Mouse (Mus musculus) cerebral cortex, adult 2 months (tissue): ENCODE results near the gene Rbms2.

Source experiments
- WGBS: fragments of 180-500 bp; shearing (Covaris S2); methylation state at CpG from one replicate; pipeline ENCODE4 v1.1.7; 2018; 5-methylcytosine and 5-hydroxymethylcytosine counted together

Gene Rbms2

DNA sequence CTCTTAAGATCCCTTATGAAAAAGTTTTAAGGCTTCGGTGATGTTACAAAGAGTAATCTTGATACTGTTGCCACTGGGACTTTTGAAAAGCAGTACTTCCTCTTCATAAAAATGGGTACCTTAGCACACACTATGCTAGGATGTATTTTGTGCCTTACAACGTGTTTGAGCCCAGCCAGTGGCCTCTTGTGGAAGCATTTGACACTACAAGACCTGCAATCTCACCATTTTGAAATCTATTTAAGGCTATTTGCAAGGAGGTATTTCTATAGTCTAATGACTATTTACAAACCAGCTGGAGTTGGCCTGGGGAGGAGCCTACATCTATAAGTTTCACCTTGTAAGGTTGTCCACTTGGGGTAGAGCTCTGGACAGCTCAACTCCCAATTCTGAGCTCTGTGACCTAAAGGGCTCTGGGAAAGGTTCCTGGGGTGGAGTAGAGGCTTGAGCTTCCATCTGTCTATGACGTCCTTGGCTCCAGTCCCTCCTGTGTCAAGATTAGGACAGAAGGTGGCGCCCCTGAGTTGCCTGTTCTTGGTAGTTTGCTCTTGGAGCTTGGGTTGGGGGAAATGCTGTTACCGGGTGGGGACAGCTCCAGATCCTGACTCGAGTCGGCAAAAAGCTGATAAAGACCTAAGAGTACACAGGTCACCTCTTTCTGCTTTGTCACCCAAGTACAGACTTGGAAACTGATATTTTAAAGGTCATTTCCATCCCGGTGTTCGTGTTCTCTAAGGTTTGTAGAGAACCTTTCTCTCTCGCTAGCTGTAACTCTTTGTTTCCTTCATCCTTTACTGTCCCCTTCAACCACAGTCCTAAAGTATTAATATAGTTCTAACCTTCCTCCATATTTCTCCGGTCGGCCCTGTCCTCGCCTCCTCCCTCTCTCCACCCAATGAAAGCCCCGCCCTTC, 89.2 kb downstream of the Rbms2 start:
- 3% methylated on average over 14 of the region's 14 CpGs for whole genome bisulfite sequencing

DNA sequence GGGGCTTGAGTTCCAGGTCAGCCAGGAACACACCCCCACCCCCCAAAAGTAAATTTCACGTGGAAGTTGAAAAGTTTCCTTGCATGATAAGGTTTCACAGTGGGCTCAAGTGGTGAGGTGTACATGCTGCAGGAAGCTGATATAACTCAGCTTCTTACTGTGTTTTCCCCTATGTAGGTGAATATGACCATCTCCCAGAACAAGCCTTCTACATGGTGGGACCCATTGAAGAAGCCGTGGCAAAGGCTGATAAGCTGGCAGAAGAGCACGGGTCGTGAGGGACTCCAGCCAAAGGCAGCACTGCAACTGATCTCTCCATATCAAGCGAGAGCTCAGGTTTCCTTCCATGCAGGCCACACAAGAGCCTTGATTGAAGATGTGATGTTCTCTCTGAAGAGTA, 90.3 kb downstream of the Rbms2 start:
- WGBS = 48% methylated on average over 5 of the region's 5 CpGs

DNA sequence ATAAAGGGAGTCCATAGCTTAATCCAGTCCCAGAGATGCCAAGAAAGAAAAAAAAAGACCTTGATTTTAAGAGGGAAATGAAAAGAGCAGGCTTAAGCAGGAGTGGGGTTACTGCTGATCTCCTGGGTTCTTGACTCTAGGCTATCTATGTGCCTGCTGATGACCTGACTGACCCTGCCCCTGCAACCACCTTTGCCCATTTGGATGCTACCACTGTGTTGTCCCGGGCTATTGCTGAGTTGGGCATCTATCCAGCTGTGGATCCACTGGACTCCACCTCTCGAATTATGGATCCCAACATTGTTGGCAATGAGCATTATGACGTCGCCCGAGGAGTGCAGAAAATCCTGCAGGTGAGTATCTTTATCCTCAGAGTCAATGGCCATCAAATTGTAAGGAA, 91.9 kb downstream of the Rbms2 start:
- WGBS = 75% methylated on average over 5 of the region's 5 CpGs

DNA sequence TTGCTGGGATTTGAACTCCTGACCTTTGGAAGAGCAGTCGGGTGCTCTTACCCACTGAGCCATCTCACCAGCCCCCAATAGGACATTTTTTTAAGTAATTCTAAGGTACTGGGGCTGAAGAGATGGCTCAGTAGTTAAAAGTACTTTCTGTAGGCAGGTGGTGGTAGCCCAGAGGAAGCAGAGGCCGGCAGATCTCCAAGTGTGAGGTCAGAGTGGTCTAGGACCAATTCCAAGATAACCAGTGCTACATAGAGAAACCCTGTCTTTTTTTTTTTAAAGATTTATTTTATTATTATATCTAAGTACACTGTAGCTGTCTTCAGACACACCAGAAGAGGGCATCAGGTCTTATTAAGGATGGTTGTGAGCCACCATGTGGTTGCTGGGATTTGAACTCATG, 92.9 kb downstream of the Rbms2 start:
- 65% methylated on average over 2 of the region's 2 CpGs for WGBS

DNA sequence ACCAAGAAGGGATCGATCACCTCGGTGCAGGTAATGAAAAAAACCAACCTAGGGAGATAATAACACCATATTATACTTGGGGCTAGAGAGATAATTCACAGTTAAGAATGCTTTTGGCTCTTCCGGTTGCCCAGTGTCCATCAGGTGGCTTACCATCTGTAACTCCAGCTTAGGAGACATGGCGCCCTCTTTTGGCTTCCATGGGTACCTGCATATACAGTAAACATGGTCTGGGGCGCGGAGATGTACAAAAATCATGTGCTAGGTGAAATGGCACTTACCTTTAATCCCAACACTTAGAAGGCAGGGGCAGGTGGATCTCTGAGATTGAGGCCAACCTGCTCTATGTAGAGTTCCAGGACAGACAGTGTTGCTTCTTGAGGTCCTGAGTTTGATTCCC, 93.7 kb downstream of the Rbms2 start:
- 63% methylated on average over 6 of the region's 6 CpGs for WGBS

DNA sequence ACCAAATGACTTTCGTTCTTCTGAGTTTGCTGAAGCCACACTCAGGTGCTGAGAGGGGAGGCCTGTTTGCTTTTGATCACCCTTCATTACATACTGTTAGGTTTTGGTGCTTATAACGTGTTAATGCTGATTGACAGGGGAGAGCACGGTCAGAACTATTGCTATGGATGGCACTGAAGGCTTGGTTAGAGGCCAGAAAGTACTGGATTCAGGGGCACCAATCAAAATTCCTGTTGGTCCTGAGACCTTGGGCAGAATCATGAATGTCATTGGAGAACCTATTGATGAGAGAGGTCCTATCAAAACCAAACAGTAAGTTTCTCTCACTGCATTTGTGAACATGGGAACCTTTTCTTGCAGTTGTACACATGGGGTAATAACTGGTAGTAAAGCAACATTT, 95.9 kb downstream of the Rbms2 start:
- WGBS = 2% methylated on average over 3 of the region's 3 CpGs

DNA sequence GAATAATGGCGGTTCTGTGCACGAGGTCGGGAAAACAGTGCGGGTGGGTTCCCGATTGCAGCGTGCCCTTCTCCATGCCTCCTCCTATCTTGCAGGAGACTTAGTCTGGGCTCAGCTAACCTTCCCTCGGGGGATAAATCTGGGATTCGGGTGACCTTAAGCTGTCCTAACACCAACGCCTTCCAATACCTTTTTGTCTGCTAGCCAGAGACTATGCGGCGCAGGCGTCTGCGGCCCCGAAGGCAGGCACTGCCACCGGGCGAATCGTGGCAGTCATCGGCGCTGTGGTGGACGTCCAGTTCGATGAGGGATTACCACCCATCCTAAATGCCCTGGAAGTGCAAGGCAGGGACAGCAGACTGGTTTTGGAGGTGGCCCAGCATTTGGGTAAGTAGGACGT, 96.4 kb downstream of the Rbms2 start:
- under 1% methylated on average over 22 of the region's 22 CpGs for WGBS

DNA sequence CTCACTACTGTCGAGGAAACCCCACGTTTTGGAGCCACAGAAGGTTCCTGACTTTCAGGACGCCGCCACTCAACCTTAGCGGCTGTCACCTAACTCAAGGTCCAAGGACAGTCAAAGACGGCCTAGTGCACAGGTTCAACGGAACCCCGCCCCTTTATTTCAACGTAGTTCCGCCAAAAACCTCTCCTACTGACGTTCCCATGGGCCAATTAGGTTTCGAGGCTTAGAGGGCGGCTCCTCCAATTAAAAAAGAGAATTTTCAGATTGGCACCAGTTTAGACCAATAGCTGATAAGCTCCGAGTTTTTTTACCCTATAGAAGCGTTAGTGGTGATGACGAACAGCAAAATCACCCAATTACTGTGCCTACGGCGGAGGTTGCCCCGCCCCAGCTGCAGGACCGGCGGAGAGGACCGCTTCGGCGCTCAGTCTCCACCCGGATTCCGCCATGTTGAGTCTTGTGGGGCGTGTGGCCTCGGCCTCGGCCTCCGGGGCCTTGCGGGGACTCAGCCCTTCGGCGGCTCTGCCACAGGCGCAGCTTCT, 97.1 kb downstream of the Rbms2 start, which contains the start of gene Atp5b:
Gene Atp5b (plus strand): TSS at position 394 of the 542 bp plus-strand sequence.
- WGBS = under 1% methylated on average over 34 of the region's 34 CpGs

DNA sequence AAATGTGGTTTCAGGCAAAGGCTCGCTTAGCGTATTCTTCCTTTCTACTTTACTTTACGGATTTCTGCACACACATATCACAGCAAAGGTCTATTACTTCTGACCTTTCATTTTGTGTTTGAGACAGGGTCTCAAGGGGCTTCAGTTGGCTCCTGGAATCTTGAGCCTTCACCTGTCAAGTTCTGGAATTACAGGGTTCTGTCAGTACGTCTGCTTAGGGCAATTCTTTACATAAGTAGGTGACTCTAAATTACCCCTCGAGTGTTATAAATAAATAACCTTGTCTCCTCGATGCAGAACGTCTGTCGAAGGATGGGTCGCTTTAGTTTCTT, 97.7 kb downstream of the Rbms2 start:
- WGBS = 5% methylated on average over 9 of the region's 9 CpGs

DNA sequence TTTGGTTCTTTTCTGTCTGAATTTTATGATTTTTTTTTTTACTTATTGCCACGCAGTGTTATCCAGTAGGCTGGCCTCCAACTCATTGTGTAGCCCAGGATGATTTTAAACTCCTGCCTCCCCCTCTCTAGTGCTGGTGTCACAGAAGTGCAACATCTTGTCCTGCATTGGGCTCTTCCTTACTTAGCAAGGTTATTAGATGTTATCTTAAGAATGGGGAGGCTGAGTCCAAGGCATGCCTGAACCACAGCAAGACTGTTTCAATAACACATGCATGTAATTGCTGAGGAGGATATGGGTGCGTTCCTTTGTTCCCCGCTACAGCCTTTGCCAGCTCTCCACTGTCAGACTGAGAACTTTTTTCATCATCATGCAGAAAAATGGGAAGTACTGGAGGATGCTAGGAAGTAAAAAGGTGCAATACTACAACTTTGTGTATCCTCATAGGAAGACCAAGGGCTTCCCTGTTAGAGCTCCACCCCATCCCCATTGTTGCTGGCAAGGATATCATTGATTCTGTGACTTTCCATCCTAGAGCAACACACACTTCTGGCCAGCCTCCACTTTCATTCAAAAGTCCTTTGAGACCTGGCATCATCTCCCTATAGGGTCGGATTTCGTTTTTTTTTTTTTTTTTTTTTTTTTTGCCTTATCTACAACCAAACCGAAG, 98.2 kb downstream of the Rbms2 start:
- 32% methylated on average over 6 of the region's 6 CpGs for WGBS
